Mouse (Mus musculus) E14TG2a.4 (cell line): ENCODE measurements at regions not wholly inside any gene's neighbourhood (a gene's known extent, or its start where the extent isn't known, plus 50 kb on each side); places are given as distances from the start of the nearest gene placed in this dataset.

Experiments used
- H3K27me3 ChIP-seq: 2 replicates; pipeline ENCODE4 v1.6.1; 2014; ENCODE audit warnings: low read length, control low read depth; ENCODE audit not compliant: insufficient read depth
- H3K36me3 ChIP-seq: 2 replicates; pipeline ENCODE4 v1.6.1; 2014; ENCODE audit warnings: low read length, control low read depth; ENCODE audit not compliant: insufficient read depth
- H3K4me1 ChIP-seq: replicated peaks from 2 replicates; pipeline ENCODE4 v1.6.1; 2014; ENCODE audit warnings: low read depth, low read length, control low read depth
- H3K4me3 ChIP-seq: replicated peaks from 2 replicates; pipeline ENCODE4 v1.5.1; 2014; ENCODE audit warnings: mild to moderate bottlenecking, low read length
- H3K9me3 ChIP-seq: 2 replicates; pipeline ENCODE4 v1.6.1; 2014; ENCODE audit warnings: low read length, control low read depth
- CTCF ChIP-seq: conservative IDR thresholded peaks from 2 replicates; pipeline ENCODE4 v1.5.1; 2014; ENCODE audit warnings: low read length
- NANOG ChIP-seq: IDR thresholded peaks from 2 replicates; pipeline ENCODE4 v1.6.1; 2014; ENCODE audit warnings: borderline replicate concordance, low read length, mixed read lengths
- POU5F1 ChIP-seq: IDR thresholded peaks from 2 replicates; pipeline ENCODE4 v1.6.1; 2014; ENCODE audit warnings: low read length, borderline replicate concordance

- TF ChIP-seq NANOG, result no peak
- TF ChIP-seq POU5F1, result no peak
- TF ChIP-seq CTCF, result no peak
- Histone ChIP-seq H3K4me3 (no peak overlapping the region), H3K4me1 (no peaks in the 10 kb centered on the region), H3K36me3 (no peaks in the 10 kb centered on the region), H3K27me3 (no peaks in the 10 kb centered on the region), H3K9me3 (no peaks in the 10 kb centered on the region)
Observed at GRCm38 (mm10) chr17:72691630-72692029, 87.2 kb upstream of the Alk start.

DNA sequence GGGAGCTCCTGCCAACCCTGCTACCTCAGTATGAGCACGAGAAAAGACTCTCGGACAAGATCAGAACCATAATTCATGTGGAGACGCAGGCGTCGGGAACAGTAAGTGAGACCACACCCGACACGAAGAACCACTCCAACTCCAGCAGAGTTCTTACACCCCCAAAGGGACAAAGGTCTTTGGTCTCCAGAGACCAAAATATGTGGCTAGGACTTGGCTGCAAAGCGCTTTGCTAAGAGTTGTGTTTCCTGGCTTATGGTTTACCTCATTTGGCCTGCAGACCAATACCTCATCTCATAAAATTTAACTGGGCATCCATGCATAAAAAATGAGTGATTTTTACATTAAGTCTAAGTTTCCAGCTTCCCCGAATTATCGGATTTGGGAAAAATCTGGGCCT, 85.2 kb upstream of the Alk start:
- Histone ChIP-seq H3K4me3 (no peak overlapping the region), H3K36me3 (no peaks in the 10 kb centered on the region), H3K9me3 (no peaks in the 10 kb centered on the region), H3K4me1 (no peaks in the 10 kb centered on the region), H3K27me3 (no peaks in the 10 kb centered on the region)
- no peak for TF ChIP-seq POU5F1
- no peak for TF ChIP-seq CTCF
- no peak for TF ChIP-seq NANOG

DNA sequence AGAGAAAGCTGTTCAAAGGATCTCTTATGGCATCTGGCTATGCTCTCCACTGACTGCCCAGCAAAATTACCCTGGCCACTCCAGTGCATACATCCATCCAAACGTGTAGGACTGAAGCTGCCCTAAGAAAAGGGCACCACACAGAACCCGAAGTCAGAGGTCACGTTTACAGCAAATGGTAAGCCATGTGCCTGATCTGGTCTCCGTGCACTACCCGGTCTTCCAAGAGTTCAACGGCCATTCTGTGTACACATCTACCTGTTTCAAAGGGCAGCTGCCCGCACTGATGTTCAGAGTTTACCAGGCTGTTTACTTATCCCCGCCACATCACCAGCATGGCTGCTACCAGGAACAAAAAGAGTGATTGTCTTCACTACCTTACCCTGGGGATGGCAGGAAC, 84.4 kb upstream of the Alk start:
- H3K36me3 ChIP-seq, result no peaks in the 10 kb centered on the region
- H3K27me3 ChIP-seq, result no peaks in the 10 kb centered on the region
- no peaks in the 10 kb centered on the region for H3K9me3 ChIP-seq
- no peaks in the 10 kb centered on the region for H3K4me1 ChIP-seq
- TF ChIP-seq CTCF, result no peak
- no peak overlapping the region for H3K4me3 ChIP-seq

DNA sequence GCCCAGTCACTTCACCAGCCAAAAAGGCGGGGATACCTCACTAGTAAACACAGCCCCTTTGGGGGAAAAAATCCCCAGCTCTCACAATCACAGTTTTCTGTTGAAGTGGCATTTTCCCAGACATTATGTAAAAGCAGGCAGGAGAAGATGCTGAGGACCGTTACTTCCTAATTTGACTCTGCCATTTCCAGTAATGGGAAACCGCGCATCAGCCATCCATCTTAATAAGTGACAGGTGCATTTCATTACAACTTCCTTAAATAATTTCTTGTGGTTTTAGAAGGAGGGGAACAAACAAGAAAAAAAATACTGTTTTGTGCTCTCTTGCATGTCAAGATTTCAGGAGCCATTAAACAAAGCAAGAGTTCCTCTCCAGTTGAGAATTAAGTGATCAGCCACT, 70.2 kb upstream of the Alk start:
- H3K9me3 ChIP-seq, result no peaks in the 10 kb centered on the region
- TF ChIP-seq POU5F1 (no peak), NANOG (no peak), CTCF (no peak)
- H3K4me1 ChIP-seq, result no peaks in the 10 kb centered on the region
- H3K27me3 ChIP-seq, result no peaks in the 10 kb centered on the region
- no peaks in the 10 kb centered on the region for H3K36me3 ChIP-seq
- no peak overlapping the region for H3K4me3 ChIP-seq

DNA sequence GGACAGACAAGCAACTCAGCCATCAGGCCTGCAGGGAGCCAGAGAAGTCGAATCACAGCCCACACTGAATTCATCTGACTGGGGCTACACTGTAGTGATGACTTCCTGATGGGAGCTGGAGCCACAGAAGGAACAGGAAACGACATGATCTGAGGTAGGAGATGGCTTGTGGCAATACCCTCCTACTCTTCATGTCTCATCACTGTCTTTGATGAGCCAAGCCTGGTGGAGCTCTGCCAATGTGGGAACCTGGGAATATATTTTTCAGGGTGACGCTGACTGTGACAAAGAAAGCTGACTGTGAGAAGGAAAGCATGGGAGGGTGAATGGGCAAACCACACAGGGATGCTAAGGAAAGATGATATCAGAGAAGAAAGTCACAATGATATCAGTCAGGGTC, 67.6 kb upstream of the Alk start:
- Histone ChIP-seq H3K27me3 (no peaks in the 10 kb centered on the region), H3K36me3 (no peaks in the 10 kb centered on the region), H3K9me3 (no peaks in the 10 kb centered on the region), H3K4me3 (no peak overlapping the region), H3K4me1 (no peaks in the 10 kb centered on the region)
- no peak for TF ChIP-seq POU5F1
- TF ChIP-seq NANOG, result no peak
- TF ChIP-seq CTCF, result no peak

GRCm38 (mm10) chr17:72666961-72667360, 62.5 kb upstream of the Alk start:
- Histone ChIP-seq H3K27me3 (no peaks in the 10 kb centered on the region), H3K4me1 (no peaks in the 10 kb centered on the region), H3K36me3 (no peaks in the 10 kb centered on the region), H3K4me3 (no peak overlapping the region), H3K9me3 (no peaks in the 10 kb centered on the region)
- TF ChIP-seq POU5F1 (no peak), NANOG (no peak), CTCF (no peak)

DNA sequence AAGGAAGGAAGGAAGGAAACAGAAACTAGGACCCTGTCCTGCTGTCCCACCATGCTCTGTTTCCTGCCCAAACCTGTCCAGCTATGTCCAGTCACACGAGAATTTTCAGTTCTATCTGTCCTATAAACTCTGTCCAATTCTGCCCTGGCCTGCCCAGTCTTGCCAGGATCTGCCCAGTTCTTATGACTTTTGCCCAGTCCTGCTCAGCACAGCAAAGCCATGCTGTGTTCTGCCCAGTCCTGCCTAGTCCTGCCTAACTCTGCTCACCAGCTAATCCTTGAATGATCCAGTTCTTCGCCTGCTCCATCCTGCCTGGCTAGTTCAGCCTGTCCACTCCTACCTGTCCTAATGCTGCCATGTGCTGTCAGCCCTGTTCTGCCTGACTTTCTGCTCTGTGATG, 57.3 kb upstream of the Alk start:
- Histone ChIP-seq H3K27me3 (0 out of 2 replicates have a peak, but pooled peaks cover 6% of the 10 kb centered on the region), H3K36me3 (no peaks in the 10 kb centered on the region), H3K4me1 (no peaks in the 10 kb centered on the region), H3K9me3 (no peaks in the 10 kb centered on the region), H3K4me3 (no peak overlapping the region)
- TF ChIP-seq CTCF (no peak), NANOG (no peak), POU5F1 (no peak)

DNA sequence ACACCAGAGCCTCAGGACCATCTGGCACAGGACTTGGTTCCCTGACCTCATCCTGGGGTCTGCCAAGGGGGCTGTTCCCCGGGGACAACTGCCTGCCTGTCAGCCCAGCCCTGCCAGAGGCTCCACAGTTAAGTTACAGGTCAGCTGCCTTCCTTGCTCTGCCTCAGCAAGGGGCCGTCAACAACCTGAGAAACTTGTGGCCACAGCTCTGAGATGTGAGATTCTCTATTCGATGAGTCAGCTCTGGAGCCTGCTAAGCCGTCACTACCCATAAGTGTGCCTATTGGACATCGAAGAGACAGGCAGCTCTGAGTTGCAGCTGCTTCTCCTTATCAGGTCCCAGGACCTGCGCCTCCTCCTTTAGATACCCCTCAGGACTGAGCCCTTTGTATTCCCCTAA, 54.3 kb upstream of the Alk start:
- TF ChIP-seq NANOG (no peak), POU5F1 (no peak), CTCF (no peak)
- H3K36me3 ChIP-seq, result no peaks in the 10 kb centered on the region
- no peaks in the 10 kb centered on the region for H3K4me1 ChIP-seq
- no peaks in the 10 kb centered on the region for H3K9me3 ChIP-seq
- no peak overlapping the region for H3K4me3 ChIP-seq
- peaks cover 11% of the 10 kb centered on the region; the same call in 1 of the 2 replicates for H3K27me3 ChIP-seq

GRCm38 (mm10) chr17:72657826-72658225, 53.4 kb upstream of the Alk start:
- H3K9me3 ChIP-seq, result no peaks in the 10 kb centered on the region
- peaks cover 11% of the 10 kb centered on the region; the same call in 1 of the 2 replicates for H3K27me3 ChIP-seq
- TF ChIP-seq POU5F1, result no peak
- TF ChIP-seq CTCF, result no peak
- no peak for TF ChIP-seq NANOG
- no peaks in the 10 kb centered on the region for H3K36me3 ChIP-seq
- H3K4me1 ChIP-seq, result no peaks in the 10 kb centered on the region
- no peak overlapping the region for H3K4me3 ChIP-seq
